Mouse (Mus musculus): Measurements from ENCODE around the gene Crym.
A peak's percentile ranks its signal among the peaks of the same experiment; 100 is the strongest.

Crym gene

DNA sequence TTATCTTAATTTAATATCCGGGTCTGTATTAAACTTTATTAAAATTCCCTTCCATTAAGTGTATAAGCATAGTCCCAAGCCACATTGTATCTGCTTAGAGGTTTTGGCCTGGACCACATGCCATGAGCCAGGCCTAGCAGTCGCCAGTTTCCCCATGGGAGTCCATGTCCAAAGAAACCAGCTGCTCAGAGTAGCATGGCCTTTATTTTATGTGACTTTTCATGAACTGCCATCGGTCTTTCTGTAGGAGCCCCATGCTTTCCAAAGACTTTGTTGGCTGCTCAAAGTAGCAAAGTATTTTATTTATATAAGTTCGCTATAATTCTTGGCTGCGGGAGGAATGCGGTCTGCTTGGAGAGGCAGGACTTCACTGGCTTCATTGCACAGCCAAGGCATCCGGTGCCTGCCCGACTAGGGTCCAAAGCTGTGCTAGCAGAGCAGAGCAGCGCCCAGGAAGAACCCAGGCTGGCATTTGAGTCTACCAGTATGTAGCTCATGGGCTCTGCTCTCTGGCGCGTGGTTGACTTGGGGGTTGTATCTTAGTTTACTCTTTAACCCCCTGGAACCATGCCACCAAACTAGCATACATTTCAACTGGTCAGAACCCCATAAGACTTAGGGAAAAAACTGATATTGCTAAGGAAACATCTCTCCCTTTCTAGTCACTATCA, 38.2 kb downstream of the Crym start:
- DNase-seq (ENCODE audit: low read depth, low spot score) = no peak

DNA sequence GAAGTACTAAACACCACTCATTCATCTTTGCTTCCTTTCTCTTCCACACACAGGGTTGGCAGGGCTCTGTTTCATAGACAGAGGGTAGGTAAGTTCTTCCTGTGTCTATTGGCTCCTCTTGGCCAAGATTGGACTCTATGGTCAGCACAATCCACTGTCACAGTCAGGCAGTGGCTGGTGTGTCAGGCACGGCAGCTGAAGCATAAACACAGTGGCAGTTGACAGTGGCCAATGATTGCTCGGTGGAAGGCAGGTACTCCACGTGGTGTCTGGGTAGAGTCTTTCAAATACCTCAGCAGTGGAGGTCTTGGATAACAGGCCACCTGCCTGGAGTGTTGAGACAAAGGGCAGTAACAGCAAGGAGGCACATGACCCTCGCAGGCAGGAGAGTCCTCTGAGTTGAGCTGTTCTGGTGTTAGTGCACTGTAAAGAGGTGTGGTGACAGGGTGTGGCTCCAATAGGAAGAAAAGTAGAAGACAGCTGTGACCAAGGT, 43.7 kb downstream of the Crym start:
- DNase-seq (ENCODE audit: low read depth, low spot score) = no peak

DNA sequence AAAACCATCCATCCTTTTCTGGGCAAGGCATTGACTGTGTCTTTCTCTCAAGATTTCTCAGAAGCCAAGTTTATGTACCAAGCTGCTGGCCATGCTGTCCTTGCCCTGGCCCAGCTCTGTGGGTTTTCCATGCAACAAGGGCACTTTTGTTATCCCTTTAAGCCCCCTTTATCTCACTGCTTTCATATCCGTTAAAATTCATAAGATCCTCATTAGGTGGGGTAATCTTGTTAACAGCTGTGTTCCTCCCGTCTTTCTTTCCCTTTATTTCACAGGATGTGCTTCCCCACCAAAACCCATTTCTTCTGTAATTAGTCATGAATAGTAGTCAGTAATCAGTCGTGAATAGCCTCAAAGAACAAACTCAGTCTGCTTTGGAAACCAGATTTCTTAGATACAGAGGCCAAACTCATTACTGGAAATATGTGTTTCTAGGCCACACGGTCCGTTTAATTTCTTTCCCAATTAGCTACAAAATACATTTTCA, 44.3 kb downstream of the Crym start:
- no peak for DNase-seq (ENCODE audit: low read depth, low spot score)

DNA sequence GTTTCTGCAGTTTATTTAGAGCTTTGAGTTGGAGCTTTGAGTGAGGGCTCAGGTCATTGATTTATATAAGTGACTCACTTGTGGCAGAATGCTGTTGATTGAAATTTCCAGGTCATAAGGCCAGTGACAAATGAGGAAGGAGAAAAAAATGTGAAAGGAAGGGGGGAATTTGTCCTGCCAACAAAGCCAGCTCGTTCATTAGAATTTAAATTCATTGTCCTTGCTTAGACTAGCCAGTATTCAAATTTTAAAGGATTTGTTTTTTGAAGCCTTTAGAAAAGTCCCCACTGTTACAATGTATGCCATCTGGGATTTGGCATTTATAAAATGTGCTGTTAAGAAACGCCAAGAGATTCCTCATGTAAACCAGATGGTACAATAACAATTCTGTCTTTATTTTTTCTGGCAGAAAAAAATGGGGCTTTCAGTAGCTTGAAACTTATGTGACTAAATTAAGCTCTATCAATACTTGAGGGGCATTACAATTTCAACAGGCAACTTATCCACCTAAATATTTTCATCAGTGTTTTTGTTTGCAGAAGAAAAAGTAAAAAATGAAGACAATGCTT, 45.0 kb downstream of the Crym start:
- peak; percentile 66 for DNase-seq (ENCODE audit: low read depth, low spot score)

GRCm38 (mm10) chr7:120150898-120151297, 51.0 kb downstream of the Crym start:
- DNase-seq (ENCODE audit: low read depth, low spot score) = no peak

- no peak for DNase-seq (ENCODE audit: low read depth, low spot score)
Observed at GRCm38 (mm10) chr7:120150257-120150656, 51.7 kb downstream of the Crym start.

- no peak for DNase-seq (ENCODE audit: low read depth, low spot score)
Observed at GRCm38 (mm10) chr7:120145191-120145590, 56.7 kb downstream of the Crym start, which contains the start of gene Zp2. Gene Zp2 (minus strand): TSS chr7:120145291.

- DNase-seq (ENCODE audit: low read depth, low spot score) = no peak
Observed at GRCm38 (mm10) chr7:120142743-120143142, 59.2 kb downstream of the Crym start.

Data from brain, embryonic 18.5 days (tissue).